Mouse (Mus musculus): Measurements from ENCODE around the gene Catsperg1. TPM values are rescaled to one million over a fixed set of nuclear protein-coding genes. Genes with fewer than 3 reads are reported as not detected.
"Not testable (repeated sequence)": the region's sequence is repeated elsewhere in the genome, so short reads cannot be mapped to it uniquely, and the experiment has no call there.

Catsperg1 gene
- total and polyA plus RNA-seq, 2 experiments from 2014 or later, result 0.14 to 1.2 TPM

DNA sequence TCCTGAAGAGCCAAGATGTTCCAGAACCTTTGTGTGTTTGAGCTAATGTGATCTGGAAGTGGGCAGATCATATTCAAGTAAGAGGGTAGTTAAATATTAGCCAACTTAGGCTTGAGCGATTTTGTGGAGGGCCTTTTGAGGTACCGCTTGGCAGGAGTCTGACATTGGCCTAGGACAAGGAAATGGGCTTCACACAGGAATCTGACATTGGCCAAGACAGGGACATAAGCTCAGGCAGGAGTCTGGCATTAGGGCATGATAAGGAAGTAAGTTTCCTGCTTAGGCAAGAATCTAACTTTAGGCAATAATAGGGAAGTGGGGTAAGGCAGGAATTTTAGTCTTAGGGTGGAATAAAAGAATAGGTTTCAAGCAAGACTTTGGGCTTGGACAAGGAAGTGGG lies 401 bp upstream of the Catsperg1 start:
- H3K4me2 ChIP-seq (ENCODE audit: low read depth, low read length), result no peak overlapping the region
- ATAC-seq (ENCODE audit: insufficient read depth, low read depth), result no peak

DNA sequence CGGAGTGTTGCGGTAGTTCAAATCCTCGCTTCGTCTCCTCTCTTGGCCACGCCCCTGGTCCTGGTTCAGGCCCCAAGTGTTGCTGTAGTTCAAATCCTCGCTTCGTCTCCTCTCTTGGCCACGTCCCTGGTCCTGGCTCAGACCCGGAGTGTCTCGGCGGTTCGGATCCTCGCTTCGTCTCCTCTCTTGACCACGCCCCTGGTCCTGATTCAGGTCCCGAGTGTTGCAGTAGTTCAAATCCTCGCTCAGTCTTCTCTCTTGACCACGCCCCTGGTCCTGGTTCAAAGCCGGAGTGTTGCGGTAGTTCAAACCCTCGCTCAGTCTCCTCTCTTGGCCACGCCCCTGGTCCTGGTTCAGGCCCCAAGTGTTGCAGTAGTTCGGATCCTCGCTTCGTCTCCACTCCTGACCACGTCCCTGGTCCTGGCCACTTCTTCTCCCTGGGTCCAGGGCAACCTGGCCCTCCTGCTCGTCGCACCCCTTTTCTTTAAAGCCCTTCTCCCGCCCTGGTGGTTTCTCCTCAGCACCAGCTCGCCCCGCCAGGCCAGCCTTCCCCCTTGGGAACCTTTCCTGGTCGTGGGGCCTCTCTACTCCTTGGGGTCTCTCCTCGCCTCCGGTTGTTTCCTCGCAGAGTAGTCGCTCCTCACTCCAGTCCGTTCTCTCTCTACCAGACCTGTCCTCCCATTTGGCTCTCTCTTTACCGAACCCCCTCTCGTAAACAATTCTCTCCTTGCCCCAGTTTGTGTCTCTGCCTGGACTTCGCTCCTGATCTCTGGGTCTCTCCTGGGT lies 867 bp downstream of the Catsperg1 start:
- Histone ChIP-seq H3K9me3 (replicated peaks; ENCODE audit: control insufficient read depth, low read length) (0 out of 2 replicates have a peak, but pooled peaks cover 19% of the 10 kb centered on the region), H3K27me3 (ENCODE audit: control insufficient read depth, insufficient read depth, low read length) (peaks cover 16% of the 10 kb centered on the region)
- not testable (repeated sequence) for H3K27ac ChIP-seq (ENCODE audit: low read depth); DNase-seq (ENCODE audit: low spot score); H3K4me1 ChIP-seq (ENCODE audit: control insufficient read depth, insufficient read depth); H3K4me3 ChIP-seq (ENCODE audit: low read depth, low read length); H3K9ac ChIP-seq (replicated peaks; ENCODE audit: low read depth, low read length); H3K36me3 ChIP-seq (replicated peaks; ENCODE audit: control insufficient read depth, insufficient read depth, low read length); H3K4me2 ChIP-seq (ENCODE audit: low read depth, low read length); ATAC-seq (ENCODE audit: insufficient read depth, low read depth)
- 30% methylated on average over 40 of the region's 40 CpGs for WGBS

More for the DNA sequence above, 401 bp upstream of the Catsperg1 start:
- Histone ChIP-seq H3K27ac (ENCODE audit: low read depth) (no peak overlapping the region), H3K4me1 (ENCODE audit: control insufficient read depth, insufficient read depth) (peaks cover 6% of the 10 kb centered on the region), H3K9ac (replicated peaks; ENCODE audit: low read depth, low read length) (no peak overlapping the region), H3K9me3 (replicated peaks; ENCODE audit: control insufficient read depth, low read length) (0 out of 2 replicates have a peak, but pooled peaks cover 26% of the 10 kb centered on the region), H3K36me3 (replicated peaks; ENCODE audit: control insufficient read depth, insufficient read depth, low read length) (no peaks in the 10 kb centered on the region), H3K4me3 (ENCODE audit: low read depth, low read length) (no peak overlapping the region), H3K27me3 (ENCODE audit: control insufficient read depth, insufficient read depth, low read length) (peaks cover 16% of the 10 kb centered on the region)
- no peak for DNase-seq (ENCODE audit: low spot score)
- WGBS, result 66% methylated on average over 2 of the region's 2 CpGs
- TF ChIP-seq CTCF (IDR thresholded peaks at IDR 0.05; ENCODE audit: low read depth) (no peak), EP300 (IDR thresholded peaks at IDR 0.05; ENCODE audit: low read depth) (no peak)

DNA sequence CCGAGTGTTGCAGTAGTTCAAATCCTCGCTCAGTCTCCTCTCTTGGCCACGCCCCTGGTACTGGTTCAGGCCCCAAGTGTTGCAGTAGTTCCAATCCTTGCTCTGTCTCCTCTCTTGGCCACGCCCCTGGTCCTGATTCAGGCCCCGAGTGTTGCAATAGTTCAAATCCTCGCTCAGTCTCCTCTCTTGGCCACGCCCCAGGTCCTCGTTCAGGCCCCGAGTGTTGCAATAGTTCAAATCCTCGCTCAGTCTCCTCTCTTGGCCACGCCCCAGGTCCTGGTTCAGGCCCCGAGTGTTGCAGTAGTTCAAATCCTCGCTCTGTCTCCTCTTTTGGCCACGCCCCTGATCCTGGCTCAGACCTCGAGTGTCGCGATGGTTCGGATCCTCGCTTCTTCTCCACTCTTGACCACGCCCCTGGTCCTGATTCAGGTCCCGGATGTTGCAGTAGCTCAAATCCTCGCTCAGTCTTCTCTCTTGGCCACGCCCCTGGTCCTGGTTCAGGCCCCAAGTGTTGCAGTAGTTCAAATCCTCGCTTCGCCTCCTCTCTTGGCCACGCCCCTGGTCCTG lies 1.6 kb downstream of the Catsperg1 start:
- 0 out of 2 replicates have a peak, but pooled peaks cover 19% of the 10 kb centered on the region for H3K9me3 ChIP-seq (replicated peaks; ENCODE audit: control insufficient read depth, low read length)
- ATAC-seq (ENCODE audit: insufficient read depth, low read depth), result no peak
- no peak overlapping the region for H3K9ac ChIP-seq (replicated peaks; ENCODE audit: low read depth, low read length)
- DNase-seq (ENCODE audit: low spot score), result no peak
- H3K4me3 ChIP-seq (ENCODE audit: low read depth, low read length), result no peak overlapping the region
- peak overlapping the region; percentile 76; the same call in 1 of the 2 replicates for H3K27ac ChIP-seq (ENCODE audit: low read depth)
- peak overlapping the region; percentile 50 for H3K4me2 ChIP-seq (ENCODE audit: low read depth, low read length)
- peaks cover 6% of the 10 kb centered on the region for H3K4me1 ChIP-seq (ENCODE audit: control insufficient read depth, insufficient read depth)
- TF ChIP-seq EP300 (IDR thresholded peaks at IDR 0.05; ENCODE audit: low read depth), result no peak
- TF ChIP-seq CTCF (IDR thresholded peaks at IDR 0.05; ENCODE audit: low read depth), result no peak
- H3K27me3 ChIP-seq (ENCODE audit: control insufficient read depth, insufficient read depth, low read length), result peaks cover 16% of the 10 kb centered on the region
- H3K36me3 ChIP-seq (replicated peaks; ENCODE audit: control insufficient read depth, insufficient read depth, low read length), result no peaks in the 10 kb centered on the region
- WGBS, result 19% methylated on average over 26 of the region's 26 CpGs

DNA sequence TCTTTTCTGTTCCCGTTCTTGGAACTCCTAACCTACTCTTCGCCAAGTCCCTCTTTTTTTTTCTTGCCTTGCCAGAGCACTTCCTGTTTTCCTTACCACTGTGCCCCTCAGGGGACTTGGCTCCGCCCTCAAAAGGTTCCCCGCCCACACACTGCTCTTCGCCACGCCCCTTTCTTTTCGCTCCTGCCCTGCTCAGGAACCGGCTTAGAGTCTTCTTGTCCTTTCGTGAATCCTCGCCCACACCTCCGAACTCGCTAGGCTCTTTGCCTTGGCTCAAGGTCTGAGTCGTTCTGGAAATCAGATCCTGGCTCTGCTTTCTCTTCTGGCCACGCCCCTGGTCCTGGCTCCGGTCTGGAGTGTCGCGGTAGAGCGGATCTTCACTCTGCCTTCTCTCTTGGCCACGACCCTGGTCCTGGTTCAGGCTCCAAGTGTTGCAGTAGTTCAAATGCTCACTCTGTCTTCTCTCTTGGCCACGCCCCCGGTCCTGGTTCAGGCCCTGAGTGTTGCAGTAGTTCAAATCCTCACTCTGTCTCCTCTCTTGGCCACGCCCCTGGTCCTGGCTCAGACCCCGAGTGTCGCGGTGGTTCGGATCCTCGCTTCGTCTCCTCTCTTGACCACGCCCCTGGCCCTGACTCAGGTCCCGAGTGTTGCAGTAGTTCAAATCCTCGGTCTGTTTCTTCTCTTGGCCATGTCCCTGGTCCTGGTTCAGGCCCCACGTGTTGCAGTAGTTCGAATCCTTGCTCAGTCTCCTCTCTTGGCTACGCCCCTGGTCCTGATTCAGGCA lies 2.2 kb downstream of the Catsperg1 start:
- H3K4me2 ChIP-seq (ENCODE audit: low read depth, low read length), result peak overlapping the region; percentile 50
- TF ChIP-seq EP300 (IDR thresholded peaks at IDR 0.05; ENCODE audit: low read depth), result no peak
- no peak for TF ChIP-seq CTCF (IDR thresholded peaks at IDR 0.05; ENCODE audit: low read depth)
- H3K27me3 ChIP-seq (ENCODE audit: control insufficient read depth, insufficient read depth, low read length), result peaks cover 16% of the 10 kb centered on the region
- peaks cover 6% of the 10 kb centered on the region for H3K4me1 ChIP-seq (ENCODE audit: control insufficient read depth, insufficient read depth)
- H3K36me3 ChIP-seq (replicated peaks; ENCODE audit: control insufficient read depth, insufficient read depth, low read length), result no peaks in the 10 kb centered on the region
- H3K9ac ChIP-seq (replicated peaks; ENCODE audit: low read depth, low read length), result peak overlapping the region; percentile 15
- H3K4me3 ChIP-seq (ENCODE audit: low read depth, low read length), result peak overlapping the region; percentile 47
- 5% methylated on average over 34 of the region's 34 CpGs for WGBS
- H3K27ac ChIP-seq (ENCODE audit: low read depth), result peak overlapping the region; percentile 76
- DNase-seq (ENCODE audit: low spot score) (peak; percentile 66), ATAC-seq (ENCODE audit: insufficient read depth, low read depth) (peak; percentile 83)
- 0 out of 2 replicates have a peak, but pooled peaks cover 15% of the 10 kb centered on the region for H3K9me3 ChIP-seq (replicated peaks; ENCODE audit: control insufficient read depth, low read length)

DNA sequence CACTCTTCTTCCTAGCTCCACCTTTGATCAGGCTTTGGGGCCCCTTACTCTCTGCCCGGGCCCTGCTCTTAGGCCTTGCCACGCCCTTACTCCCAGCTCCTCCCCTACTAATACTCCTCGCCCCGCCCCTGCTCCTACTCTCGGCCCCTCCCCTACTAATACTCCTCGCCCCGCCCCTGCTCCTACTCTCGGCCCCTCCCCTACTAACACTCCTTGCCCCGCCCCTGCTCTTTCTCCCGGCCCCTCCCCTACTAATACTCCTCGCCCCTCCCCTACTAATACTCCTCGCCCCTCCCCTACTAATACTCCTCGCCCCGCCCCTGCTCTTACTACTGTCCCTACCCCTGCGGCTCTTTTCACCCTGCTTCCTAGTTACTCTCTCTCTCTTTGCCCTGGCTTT lies 2.8 kb downstream of the Catsperg1 start:
- peak; percentile 63; the same call in 1 of the 2 replicates for ATAC-seq (ENCODE audit: insufficient read depth, low read depth)
- not testable (repeated sequence) for H3K36me3 ChIP-seq (replicated peaks; ENCODE audit: control insufficient read depth, insufficient read depth, low read length); H3K9ac ChIP-seq (replicated peaks; ENCODE audit: low read depth, low read length); H3K4me1 ChIP-seq (ENCODE audit: control insufficient read depth, insufficient read depth); DNase-seq (ENCODE audit: low spot score)
- WGBS, result 20% methylated on average over 12 of the region's 15 CpGs
- H3K27ac ChIP-seq (ENCODE audit: low read depth), result peak overlapping the region; percentile 76
- peak overlapping the region; percentile 47 for H3K4me3 ChIP-seq (ENCODE audit: low read depth, low read length)
- peaks cover 16% of the 10 kb centered on the region for H3K27me3 ChIP-seq (ENCODE audit: control insufficient read depth, insufficient read depth, low read length)
- 0 out of 2 replicates have a peak, but pooled peaks cover 11% of the 10 kb centered on the region for H3K9me3 ChIP-seq (replicated peaks; ENCODE audit: control insufficient read depth, low read length)
- H3K4me2 ChIP-seq (ENCODE audit: low read depth, low read length), result peak overlapping the region; percentile 50

All from heart, postnatal 0 days (tissue).